Mouse (Mus musculus): ENCODE results near the gene Calhm1.
"Not testable (repeated sequence)": the region's sequence is repeated elsewhere in the genome, so short reads cannot be mapped to it uniquely, and the experiment has no call there.

Gene Calhm1

DNA sequence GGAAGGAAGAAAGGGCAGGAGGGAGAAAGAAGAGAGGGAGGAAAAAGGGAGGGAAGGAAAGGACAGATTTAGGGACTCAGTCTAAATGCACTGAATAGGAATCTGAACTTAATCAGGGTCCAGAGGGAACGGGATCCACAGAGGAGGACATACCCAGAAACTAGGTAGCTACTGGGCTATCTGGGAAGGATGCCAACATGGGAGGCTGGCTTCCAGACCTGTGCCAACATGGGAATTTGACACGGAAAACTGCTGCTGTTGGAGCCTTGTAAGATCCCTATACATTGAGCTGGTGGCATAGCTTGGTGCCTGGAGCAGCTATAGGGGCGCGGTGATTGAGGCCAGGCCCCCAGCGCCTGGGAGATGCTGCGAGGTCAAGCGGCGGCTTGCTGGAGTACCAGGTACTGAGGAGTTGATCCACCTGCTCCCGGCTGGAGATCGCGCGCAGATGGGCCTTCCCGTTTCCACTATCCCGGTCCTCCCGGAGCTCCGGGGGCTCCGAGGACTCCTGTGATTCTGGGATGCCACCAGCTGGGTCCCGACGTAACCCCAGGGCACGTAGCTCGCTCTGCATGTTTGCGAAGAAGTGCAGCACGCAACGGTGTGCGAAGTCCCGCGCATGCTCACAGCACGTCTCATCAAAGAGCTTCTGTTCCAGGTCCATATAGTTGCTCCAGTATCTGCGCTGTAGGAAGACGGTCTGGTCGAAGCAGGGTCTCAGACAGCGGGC is 7.4 kb upstream of the Calhm1 start:
- peak; percentile 48 for DNase-seq

DNA sequence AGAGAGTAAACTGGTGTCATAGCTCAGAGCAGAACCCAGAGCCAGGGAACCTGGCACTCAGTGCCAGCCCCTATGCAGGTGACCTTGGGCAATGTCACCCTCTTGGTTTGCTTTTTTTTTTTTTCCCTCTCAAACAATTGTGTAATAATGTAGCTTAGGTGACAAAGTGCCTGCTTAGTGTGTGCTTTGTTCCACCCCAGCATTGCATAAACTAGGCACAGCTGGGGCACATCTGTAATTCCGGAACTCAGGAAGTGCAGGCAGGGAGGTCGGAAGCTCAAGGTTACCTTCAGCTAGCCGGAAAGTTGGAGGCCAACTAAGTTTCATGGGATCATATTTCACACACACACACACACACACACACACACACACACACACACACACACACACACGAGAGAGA is 5.8 kb upstream of the Calhm1 start:
- no peak for DNase-seq

DNA sequence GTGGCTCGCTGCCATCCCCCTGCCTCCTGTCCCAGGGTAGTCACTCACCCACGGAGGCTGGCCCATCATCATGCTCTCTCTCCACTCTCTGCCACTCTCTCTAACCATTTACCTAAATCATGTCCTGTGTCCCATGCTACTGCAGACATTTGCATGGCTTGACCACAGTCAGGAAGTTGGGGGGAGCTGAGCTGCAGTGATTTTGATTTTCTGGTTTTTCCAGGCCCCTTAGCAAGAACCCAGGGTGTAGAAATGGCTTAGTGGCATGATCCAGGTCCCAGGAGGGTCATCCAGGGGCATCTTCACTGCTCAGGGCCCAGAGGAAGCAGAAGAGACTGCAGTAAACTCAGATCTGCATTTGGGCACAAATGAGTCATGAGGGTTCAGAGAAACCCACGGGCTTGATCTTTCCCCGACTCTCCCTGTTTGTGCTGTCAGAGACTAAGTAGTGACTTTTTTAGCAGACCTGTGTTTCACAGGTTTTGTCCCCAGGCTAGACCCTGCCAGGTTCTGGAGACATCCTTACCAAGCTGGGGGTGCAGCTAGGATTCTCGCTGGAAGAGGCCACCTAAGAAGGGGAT is 4.3 kb upstream of the Calhm1 start:
- no peak for DNase-seq

DNA sequence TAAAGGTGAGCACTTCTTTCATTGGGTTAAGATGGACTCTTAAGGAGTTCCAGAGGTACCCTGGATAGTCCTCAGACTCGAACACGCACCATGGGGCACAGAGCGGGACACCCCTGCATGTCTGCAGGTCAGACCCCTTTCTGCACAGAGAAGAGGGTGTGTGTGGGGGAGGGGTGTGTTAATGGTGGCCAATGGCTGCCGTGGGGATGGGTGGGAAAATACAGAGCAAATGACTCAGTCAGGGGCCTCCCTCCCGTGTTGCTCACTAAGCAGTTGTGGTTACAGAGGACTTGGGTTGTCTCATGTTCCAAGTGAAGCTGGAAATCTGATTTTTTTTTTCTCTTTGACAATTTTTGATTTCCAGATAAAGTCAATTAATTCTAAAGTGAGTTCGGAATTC is 1.6 kb downstream of the Calhm1 start:
- no peak for DNase-seq

DNA sequence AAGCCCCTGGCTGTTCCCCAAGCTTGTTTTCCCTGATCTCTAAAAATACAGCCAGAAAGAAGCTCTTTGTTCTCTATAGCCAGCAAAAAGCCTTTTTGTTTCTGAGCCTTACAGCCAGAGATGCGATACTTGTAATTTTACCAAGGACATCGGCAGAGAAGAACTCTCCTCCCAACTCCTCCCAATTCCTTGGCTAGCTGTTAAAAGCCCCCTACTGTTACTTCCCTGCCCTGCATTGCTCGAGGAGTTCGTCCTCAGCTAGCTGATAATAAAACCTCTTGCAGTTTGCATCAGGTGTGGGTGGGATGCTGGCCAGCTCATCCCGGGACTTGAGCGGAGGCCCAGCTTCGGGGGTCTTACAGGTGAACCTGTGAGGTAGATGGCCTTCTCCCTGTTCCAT is 4.4 kb downstream of the Calhm1 start:
- not testable (repeated sequence) for DNase-seq

DNA sequence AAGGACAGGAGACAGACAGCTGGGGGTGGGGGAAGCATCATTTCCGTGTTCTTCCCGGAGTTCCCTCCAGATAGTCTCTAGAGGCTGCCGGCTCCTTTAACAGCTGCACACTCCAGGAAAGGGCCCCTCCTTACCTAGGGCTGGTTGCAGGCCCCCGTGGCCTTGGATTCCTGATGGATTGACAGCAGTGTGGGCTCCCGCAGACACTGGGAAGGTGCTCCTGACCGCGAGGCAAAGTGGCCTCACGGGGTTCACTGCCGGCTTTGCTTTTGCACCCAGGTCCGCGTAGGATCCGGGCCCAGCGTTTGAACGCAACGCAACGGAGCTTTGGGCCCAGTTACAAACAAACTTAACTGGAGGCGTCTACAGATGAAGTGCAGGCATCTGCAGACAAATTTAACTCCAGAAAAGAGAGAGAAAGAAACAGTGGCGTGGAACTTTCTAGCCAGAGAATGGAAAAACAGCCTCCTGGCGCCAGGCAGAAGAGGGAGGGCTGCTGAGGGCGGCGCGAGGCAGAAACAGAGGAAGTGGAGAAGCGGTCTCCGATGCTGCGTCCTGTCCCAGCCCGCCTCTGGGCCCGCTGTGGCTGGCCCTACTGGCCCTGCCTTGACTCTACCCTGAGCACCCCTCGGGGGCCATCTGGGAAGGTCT is 6.2 kb downstream of the Calhm1 start, which contains the start of gene Calhm2:
Gene Calhm2 (minus strand): TSS at position 524 of the 651 bp plus-strand sequence.
- peak; percentile 57 for DNase-seq

DNA sequence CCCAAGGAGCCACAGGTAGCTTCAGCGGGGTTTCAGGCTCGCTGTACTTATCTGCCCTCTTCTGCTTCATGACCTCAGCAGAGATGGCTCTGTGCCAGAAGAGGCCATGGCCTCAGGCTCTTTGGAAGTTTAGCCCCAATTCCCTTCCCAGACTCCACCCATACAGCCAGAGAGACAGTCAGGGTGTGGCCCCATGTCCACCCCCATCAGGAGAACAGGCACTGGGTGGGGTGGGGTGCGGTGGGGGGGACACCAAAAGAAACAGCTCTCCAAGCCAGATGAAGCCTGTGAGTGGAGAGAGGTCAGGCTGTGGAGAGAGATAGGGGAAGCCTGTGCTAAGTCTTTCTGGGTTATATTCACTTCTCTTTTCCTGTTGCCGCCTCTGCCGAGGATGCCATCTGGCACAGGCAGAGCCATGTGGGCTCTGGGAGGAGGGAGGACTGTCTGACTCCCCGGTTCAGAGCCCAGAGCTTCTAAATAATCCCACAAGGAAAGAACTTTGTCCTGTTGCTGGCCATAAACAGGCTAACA is 6.9 kb downstream of the Calhm1 start:
- peak; percentile 37 for DNase-seq

DNA sequence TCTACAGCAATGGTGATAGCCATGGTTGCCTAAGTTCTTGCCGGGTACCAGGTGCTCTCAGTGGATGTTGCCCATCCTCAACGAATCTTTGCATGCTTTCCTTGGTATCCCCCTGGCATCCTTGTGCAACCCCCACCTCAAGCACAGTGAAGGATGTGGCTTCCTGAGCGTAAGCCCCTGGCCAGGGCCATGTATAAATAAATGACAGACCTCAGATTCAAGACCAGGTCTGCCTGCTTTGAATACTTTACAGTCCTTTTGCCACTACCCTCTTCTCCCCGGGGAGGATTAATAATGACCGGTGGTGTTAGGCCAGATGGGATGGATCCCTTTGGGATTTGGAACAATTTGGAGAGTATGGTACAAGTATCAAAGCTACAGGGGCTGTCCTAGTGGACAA is 7.9 kb downstream of the Calhm1 start:
- DNase-seq = no peak

DNA sequence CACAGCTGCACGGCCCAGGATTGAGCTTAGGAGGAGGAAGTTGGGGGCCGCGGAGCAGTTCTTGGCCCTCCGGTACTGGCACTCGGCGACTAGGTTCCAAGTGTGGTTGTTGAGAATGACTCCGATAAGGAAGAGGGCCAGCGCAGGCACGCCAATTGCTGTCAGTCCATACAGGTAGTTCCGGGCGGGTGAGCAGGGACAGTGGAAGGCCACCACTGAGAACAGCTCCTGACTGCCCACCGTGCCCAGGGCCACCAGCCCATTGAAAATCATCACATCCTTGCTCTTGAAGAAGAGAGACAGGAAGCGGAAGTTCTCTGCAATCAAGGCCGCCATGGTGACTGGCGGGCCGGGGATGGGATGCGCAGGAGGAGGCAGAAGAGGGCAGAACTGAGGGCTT is 8.5 kb downstream of the Calhm1 start:
- DNase-seq = no peak

DNA sequence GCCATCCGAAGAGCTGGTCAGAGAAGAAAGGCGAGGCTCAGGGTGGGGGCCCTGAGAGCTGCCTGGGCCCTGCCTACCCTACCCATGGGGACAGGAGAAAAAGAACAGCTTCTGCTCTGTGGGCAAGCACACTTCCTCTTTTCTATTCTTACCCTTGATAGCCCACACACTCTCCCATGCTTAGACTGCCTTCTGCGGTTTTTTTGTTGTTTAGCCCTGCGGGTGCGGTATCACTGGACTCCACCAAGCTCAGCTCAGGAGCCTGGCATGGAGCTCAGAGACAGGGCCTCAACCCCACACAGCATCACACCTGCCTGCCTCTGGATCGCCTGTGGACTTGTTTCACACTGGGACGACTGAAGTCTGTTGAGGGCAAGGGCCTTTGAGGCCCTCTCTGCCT is 10.9 kb downstream of the Calhm1 start:
- DNase-seq = no peak

DNA sequence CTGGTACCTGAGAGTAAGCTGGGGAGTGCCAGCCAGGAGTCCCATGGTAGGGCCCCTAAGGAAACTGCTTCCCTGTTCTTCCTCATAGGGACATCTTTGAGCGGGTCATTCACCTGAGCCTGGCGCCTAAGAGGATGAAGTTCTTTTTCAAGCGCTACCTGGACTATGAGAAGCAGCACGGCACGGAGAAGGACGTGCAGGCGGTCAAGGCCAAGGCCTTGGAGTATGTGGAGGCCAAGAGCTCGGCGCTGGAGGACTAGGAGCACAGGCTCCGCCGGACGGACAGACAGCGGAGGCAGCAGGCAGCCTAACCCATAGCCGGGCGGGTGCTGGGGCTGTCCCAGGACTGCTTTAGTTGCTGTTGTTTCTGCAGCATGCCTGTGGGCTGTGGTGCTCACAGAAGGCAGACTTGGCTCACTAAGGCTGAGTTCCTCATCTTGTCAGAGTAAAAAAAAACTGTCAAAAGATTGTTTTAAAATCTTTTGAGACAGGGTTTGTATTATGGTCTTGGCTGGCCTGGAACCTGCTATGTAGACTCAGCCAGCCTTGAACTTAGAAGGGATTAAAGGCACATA is 13.4 kb downstream of the Calhm1 start:
- no peak for DNase-seq

DNA sequence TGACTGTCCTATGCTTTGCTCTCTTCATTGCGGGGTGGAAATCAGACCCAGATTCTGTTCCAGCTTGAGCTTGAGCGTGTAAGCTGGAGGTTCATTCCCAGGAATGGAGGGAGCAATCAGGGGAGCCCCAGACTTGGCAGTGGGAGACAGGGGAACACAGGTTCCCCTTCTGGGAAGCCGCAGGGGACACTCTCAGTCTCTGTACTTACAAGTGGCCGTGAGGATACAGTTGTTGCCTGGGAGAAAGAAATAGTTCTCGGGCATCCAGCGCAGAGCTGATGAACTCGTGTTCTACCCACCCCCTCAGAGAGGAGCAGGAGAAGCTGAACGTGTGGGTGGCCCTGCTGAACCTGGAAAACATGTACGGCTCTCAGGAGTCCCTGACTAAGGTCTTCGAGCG is 15.2 kb downstream of the Calhm1 start:
- no peak for DNase-seq

DNA sequence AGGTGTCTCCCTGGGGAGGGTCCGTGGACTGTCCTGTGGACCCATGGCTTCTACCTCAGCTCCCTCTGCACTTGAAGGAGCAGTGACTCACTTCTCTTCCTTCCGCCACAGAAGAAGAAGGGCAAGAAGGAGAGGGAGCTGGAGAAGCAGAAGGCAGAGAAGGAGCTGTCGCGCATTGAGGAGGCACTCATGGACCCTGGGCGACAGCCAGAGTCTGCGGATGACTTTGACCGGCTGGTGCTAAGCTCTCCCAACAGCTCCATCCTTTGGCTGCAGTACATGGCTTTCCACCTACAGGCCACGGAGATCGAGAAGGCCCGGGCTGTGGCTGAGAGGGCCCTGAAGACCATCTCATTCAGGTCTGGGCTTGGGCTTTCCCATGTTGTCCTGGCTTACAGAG is 15.9 kb downstream of the Calhm1 start:
- DNase-seq = no peak

DNA sequence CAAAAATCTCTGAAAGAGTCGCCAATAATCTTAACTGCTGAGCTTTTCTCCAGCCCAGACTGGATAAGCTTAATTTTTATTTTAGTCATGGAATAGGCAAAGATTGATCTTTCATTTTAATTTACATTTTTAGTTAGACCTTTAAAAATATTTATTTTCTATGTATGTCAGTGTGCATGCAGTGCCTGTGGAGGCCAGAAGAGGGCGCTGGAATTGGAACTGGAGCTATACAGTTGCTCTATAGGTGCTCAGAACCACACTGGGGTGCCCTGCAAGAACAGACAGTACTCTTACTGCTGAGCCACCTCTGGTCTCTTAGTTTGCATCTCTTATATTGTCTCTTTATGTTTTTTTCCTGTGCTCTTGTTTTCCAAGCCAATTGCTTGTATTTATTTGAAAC is 21.3 kb downstream of the Calhm1 start:
- peak; percentile 50 for DNase-seq

DNA sequence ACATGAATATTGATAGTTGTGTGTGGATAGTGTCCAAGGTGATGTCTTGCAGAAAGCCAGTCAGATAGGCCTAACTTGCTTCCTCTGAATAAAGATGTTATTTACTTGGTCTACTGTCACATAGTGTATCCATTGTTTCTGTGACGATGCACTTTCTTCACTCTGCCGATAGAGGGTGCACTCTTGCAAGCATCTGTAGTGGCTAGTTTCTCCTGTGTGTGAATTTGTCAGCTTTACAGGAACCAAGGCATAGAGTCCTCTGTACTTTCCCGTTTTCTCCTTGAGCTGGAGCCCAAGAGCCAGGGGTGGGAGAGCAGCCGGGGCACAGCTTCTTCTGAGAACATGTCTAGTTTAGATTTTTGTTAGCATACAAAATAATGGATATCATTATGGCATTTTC is 23.0 kb downstream of the Calhm1 start:
- no peak for DNase-seq

DNA sequence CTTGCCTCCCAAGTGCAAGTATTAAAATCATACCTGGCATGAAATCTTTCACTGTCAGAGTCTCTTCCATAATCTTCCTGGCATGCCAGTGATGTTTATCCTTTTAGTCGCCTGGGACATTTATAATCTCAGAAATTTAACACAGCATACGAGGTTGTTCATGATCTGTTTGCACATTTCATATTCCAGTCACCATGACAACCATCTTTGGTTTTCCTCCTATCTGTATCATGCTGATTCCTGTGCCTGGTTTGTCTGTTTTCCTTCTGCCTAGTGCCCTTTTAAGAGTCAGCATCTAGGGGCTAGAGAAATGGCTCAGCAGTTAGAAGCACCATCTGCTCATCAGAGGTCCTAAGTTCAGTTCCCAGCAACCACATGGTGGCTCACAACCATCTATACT is 25.4 kb downstream of the Calhm1 start:
- no peak for DNase-seq

DNA sequence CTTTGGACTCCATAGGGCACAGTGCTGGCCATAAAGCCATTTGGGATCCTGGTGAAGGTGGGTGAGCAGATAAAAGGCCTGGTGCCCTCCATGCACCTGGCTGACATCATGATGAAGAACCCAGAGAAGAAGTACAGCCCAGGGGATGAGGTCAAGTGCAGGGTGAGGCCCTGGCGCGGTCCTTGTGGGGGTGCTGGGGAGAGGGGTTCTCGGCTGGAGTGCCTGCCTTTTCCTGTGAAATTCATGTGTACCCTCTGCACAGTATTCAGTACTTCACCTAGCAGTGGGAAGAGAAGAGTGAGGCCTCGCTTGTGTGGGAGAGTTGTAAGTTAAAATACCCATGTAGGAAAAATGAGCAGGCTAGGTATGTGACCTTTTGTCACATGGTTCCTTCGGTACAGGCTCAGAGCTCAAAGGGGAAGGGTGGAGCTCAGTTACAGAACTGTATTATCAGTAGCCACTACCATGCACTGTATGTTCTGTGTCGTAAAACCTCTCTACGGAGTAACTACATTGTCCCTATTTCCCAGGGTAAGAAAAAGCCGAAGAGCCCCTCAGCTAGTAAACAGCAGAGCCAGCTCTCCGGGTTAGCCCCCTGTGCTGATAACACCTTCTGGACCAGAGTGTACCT is 39.3 kb downstream of the Calhm1 start:
- DNase-seq = no peak

DNA sequence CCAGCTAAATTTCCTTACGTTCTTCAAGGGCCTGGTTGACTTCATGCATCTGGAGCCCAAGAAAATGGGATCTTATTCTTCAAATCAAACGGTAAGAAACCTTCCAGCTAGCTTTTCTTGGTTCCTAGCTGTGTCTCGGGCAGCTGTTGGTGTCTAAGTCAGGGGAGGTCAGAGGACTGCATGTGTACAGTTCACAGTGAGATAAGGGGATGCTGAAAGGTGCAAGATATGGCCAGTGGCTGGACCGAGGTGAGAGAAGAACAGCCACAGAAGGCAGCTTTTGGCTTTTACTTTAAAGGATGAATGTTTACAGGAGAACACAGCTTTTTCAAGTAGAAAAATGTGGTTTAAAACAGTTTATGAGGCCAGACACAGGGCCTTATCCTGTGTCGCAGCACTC is 43.0 kb downstream of the Calhm1 start:
- DNase-seq = no peak

All from right cerebral cortex, postnatal 14 days (tissue).